Mouse (Mus musculus): ENCODE data around the gene Metap1. TPM values are rescaled to one million over a fixed set of nuclear protein-coding genes. Genes with fewer than 3 reads are reported as not detected.
A peak's percentile ranks its signal among the peaks of the same experiment; 100 is the strongest.

Metap1 gene
- polyA plus RNA-seq, 1 experiment from 2014 or later = 60.9 TPM

DNA sequence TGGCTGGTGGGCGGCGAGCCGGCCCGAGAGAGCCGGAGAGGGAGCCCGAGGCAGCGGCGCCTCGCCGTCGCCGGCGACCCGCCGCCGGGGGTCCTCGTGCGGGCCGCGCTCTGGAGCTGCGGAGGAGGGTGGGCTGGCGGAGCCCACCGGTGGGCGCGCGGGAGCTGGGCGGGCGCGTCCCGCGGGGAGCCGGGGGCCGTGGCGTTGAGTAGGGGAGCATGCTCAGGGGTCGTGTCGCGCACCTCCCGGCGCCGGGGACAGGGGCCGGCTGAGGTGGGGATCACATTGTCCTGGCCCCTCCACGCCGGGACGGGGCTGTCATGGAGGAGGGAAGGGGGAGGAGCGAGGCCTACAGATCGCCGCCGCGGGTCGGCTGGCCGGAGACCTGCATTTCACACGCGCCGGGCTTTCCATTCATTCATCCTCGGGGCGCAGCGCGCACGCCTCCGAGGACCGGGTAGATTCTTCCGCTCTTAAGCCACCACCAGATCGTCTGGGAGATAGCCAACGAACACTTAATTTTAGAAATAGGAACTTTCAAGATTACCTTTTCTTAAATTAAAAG, 38.4 kb upstream of the Metap1 start:
- Histone ChIP-seq H3K4me2 (peak overlapping the region; percentile 85), H3K27me3 (ENCODE audit: insufficient read depth, low read length) (no peaks in the 10 kb centered on the region), H3K4me1 (ENCODE audit: insufficient read depth) (peaks cover 27% of the 10 kb centered on the region), H3K36me3 (ENCODE audit: insufficient read depth) (no peaks in the 10 kb centered on the region), H3K4me3 (ENCODE audit: low read depth, low read length) (peak overlapping the region; percentile 99), H3K27ac (ENCODE audit: low read depth) (peak overlapping the region; percentile 93), H3K9me3 (ENCODE audit: low read depth, low read length) (no peaks in the 10 kb centered on the region), H3K9ac (peak overlapping the region; percentile 98)
- ATAC-seq (ENCODE audit: insufficient read depth) (peak; percentile 76), DNase-seq (peak; percentile 86)
- under 1% methylated on average over 49 of the region's 64 CpGs for WGBS
- TF ChIP-seq CTCF (IDR thresholded peaks at IDR 0.05; ENCODE audit: low read depth) = no peak

DNA sequence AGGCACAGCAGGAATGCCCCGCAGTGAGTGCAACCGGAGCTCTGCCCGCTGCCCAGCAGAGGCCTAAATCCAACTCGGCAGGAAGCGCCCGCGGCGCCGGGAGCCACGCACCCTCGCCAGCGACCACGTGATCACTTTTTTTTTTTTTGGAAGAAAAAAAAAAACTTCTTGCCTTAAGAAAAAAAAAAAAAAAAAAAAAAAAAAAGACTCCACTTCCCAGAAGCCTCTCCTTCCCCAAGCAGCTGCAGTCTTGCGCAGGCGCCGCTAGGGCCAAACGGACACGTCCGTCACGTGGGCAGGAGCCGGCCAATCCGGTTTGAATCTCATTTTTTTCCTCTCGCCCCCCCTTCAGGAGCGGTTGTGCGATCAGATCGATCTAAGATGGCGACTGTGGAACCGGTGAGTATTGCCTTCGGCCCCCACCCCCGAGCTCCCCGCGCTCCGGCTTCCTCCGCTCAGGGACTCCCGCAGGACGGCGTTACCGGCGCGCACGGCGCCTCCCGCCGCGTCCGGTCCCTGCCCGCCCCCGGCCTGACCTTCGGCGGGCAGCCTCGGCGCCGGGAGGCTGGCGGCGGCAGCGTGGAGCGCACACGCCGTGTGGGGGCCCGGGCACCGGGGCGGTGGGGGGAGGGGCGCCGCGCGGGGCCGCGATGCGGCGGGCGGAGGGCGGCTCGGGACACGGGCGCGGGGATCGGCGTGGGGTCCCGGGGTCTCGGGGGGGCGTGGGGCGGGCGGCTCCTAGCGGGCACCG, 37.8 kb upstream of the Metap1 start:
- peak overlapping the region; percentile 98 for H3K9ac ChIP-seq
- peaks cover 27% of the 10 kb centered on the region for H3K4me1 ChIP-seq (ENCODE audit: insufficient read depth)
- DNase-seq (peak; percentile 99), ATAC-seq (ENCODE audit: insufficient read depth) (peak; percentile 89)
- H3K36me3 ChIP-seq (ENCODE audit: insufficient read depth) = no peaks in the 10 kb centered on the region
- H3K27me3 ChIP-seq (ENCODE audit: insufficient read depth, low read length) = no peaks in the 10 kb centered on the region
- peak overlapping the region; percentile 91 for H3K4me2 ChIP-seq
- H3K27ac ChIP-seq (ENCODE audit: low read depth) = peak overlapping the region; percentile 95
- TF ChIP-seq CTCF (IDR thresholded peaks at IDR 0.05; ENCODE audit: low read depth) = peak; percentile 67
- peak overlapping the region; percentile 99 for H3K4me3 ChIP-seq (ENCODE audit: low read depth, low read length)
- no peaks in the 10 kb centered on the region for H3K9me3 ChIP-seq (ENCODE audit: low read depth, low read length)
- WGBS = under 1% methylated on average over 80 of the region's 85 CpGs

DNA sequence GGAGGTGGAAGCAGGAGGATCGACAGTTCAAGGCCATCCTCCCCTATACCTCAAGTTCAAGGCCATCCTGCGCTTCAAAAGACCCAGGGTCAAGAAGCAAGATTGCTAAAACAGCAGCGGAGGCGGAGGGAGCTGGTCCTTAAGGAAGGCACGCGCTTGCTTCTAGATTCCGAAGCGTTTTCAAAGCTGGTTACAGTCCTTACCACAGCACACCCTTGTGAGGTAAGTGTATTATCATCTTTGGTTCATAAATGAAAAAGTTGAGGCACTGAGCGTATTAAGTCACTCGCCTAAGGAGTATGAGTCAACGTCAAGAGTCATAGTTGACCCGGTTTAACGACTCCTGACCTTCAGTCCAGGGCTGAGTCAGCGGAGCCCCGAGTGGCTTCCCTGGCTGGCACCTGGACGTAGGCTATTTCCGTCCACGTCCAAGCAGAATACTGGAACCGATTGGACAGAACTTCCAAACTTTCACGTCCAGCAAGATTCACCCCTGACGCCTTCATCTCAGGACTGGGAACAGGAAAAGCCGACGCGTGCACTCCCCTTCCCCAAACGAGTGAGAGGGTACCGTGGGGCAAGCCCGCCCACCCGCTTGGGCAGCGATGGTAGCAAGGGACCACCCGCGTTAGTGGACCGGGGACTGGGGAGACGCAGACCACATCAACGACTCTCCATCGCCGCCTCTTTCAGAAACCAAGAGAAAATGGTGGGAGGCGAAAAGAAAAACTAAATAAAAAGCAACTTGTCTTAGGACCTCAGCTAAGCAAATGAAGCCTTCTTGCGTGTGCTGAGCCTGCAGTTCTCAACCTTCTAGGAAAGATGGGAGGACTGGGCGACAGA, 37.0 kb upstream of the Metap1 start, which contains the start of gene Eif4e:
Eif4e (plus strand) TSS at position 107 of the 843 bp plus-strand sequence.
- ATAC-seq (ENCODE audit: insufficient read depth) (peak; percentile 23; the same call in 1 of the 2 replicates), DNase-seq (peak; percentile 64)
- Histone ChIP-seq H3K4me2 (peak within 1 kb of the TSS; percentile 91), H3K36me3 (ENCODE audit: insufficient read depth) (no peaks in the 10 kb centered on the region), H3K27ac (ENCODE audit: low read depth) (peak within 1 kb of the TSS; percentile 95), H3K9ac (peak within 1 kb of the TSS; percentile 77), H3K9me3 (ENCODE audit: low read depth, low read length) (no peaks in the 10 kb centered on the region), H3K4me3 (ENCODE audit: low read depth, low read length) (peak within 1 kb of the TSS; percentile 99), H3K4me1 (ENCODE audit: insufficient read depth) (peaks cover 22% of the 10 kb centered on the region), H3K27me3 (ENCODE audit: insufficient read depth, low read length) (no peaks in the 10 kb centered on the region)
- 2% methylated on average over 39 of the region's 39 CpGs for WGBS
- TF ChIP-seq CTCF (IDR thresholded peaks at IDR 0.05; ENCODE audit: low read depth) = no peak

DNA sequence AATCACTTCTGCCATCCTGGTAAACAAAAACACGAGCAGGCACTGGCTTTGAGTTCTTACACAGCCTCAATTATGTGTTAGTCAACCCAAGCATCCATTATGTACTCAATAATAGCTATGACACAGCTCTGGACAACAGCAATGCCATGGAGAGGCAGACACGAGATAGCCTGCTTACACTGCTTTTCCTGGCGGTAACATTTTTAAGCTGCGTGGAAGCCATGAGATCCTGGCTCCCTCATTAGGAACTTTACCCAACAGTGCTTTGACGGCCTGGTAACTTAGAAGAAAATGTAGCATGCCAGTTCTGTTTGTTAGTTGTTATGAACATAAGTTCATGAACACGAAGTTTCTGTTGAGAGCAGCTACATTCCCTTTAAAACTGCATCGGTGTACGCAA, 36.2 kb upstream of the Metap1 start:
- H3K27ac ChIP-seq (ENCODE audit: low read depth) = no peak overlapping the region
- H3K4me3 ChIP-seq (ENCODE audit: low read depth, low read length) = 0 out of 2 replicates have a peak overlapping the region, but pooled peaks have one; percentile 99

DNA sequence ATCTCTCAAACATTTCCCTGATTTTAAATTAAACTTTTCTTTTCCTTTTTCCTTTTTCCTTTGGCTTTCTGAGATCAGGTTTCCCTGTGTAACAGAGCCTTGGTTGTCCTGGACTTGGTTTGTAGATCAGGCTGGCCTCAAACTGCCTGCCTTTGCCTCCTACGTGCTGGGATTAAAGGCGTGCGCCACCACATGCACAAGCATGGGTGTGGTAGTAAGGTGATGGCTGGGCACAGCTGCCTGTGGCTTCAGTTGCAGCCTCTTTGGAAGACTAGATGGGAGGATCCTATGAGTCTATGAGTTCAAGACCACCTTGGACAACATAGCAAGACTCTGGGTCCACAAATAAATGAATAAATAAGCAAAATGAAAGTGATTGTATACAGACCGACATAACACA, 34.6 kb upstream of the Metap1 start:
- no peak for TF ChIP-seq CTCF (IDR thresholded peaks at IDR 0.05; ENCODE audit: low read depth)
- no peaks in the 10 kb centered on the region for H3K27me3 ChIP-seq (ENCODE audit: insufficient read depth, low read length)
- WGBS = 92% methylated on average over 4 of the region's 4 CpGs
- H3K36me3 ChIP-seq (ENCODE audit: insufficient read depth) = no peaks in the 10 kb centered on the region
- DNase-seq (no peak), ATAC-seq (ENCODE audit: insufficient read depth) (no peak)
- H3K4me1 ChIP-seq (ENCODE audit: insufficient read depth) = peaks cover 10% of the 10 kb centered on the region
- H3K27ac ChIP-seq (ENCODE audit: low read depth) = no peak overlapping the region
- H3K9ac ChIP-seq = no peak overlapping the region
- H3K9me3 ChIP-seq (ENCODE audit: low read depth, low read length) = no peaks in the 10 kb centered on the region
- H3K4me3 ChIP-seq (ENCODE audit: low read depth, low read length) = no peak overlapping the region
- no peak overlapping the region for H3K4me2 ChIP-seq

More for the DNA sequence above, 36.2 kb upstream of the Metap1 start:
- no peaks in the 10 kb centered on the region for H3K27me3 ChIP-seq (ENCODE audit: insufficient read depth, low read length)
- WGBS = 55% methylated on average over 8 of the region's 8 CpGs
- ATAC-seq (ENCODE audit: insufficient read depth) (no peak), DNase-seq (no peak)
- H3K4me1 ChIP-seq (ENCODE audit: insufficient read depth) = peaks cover 17% of the 10 kb centered on the region
- H3K4me2 ChIP-seq = peak overlapping the region; percentile 91; the same call in 1 of the 2 replicates
- no peak for TF ChIP-seq CTCF (IDR thresholded peaks at IDR 0.05; ENCODE audit: low read depth)
- H3K9ac ChIP-seq = no peak overlapping the region
- no peaks in the 10 kb centered on the region for H3K9me3 ChIP-seq (ENCODE audit: low read depth, low read length)
- no peaks in the 10 kb centered on the region for H3K36me3 ChIP-seq (ENCODE audit: insufficient read depth)

DNA sequence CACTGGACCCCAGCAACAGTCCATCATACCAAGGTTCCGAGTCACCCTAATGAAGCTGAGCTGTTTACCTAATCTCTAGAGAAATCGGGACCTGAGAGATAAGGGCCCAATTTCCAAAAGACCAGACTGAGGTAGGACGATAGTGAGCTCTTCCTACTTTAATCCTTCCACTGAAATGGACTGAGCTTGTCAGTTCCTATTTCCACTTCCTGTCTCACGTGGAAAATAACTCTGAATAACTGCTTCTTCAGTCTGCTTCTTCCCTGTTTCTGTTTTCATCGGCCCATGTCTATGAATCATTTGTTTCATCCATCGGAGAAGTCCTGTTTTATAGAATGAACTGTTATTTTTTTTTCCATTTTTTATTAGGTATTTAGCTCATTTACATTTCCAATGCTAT, 29.9 kb upstream of the Metap1 start:
- no peak for TF ChIP-seq CTCF (IDR thresholded peaks at IDR 0.05; ENCODE audit: low read depth)
- Histone ChIP-seq H3K4me3 (ENCODE audit: low read depth, low read length) (no peak overlapping the region), H3K9ac (no peak overlapping the region), H3K36me3 (ENCODE audit: insufficient read depth) (no peaks in the 10 kb centered on the region), H3K4me1 (ENCODE audit: insufficient read depth) (no peaks in the 10 kb centered on the region), H3K27me3 (ENCODE audit: insufficient read depth, low read length) (no peaks in the 10 kb centered on the region), H3K27ac (ENCODE audit: low read depth) (no peak overlapping the region), H3K9me3 (ENCODE audit: low read depth, low read length) (no peaks in the 10 kb centered on the region), H3K4me2 (no peak overlapping the region)
- ATAC-seq (ENCODE audit: insufficient read depth) (no peak), DNase-seq (no peak)
- 70% methylated on average over 6 of the region's 6 CpGs for WGBS

Measured in lung, embryonic 14.5 days (tissue).